Mouse (Mus musculus) stomach, embryonic 16.5 days (tissue): ENCODE measurements around the gene Daam1. TPM values are rescaled to one million over a fixed set of nuclear protein-coding genes. Genes with fewer than 3 reads are reported as not detected.
A peak's percentile ranks its signal among the peaks of the same experiment; 100 is the strongest.

Experiments used
- ATAC-seq: fragments of 200-750 bp; cut with Nextera tagmentation; 2 replicates; pipeline ENCODE4 v1.8.0; 2017; ENCODE audit warnings: moderate number of reproducible peaks, moderate TSS enrichment; ENCODE audit not compliant: insufficient read depth, low FRiP score
- H3K27ac ChIP-seq: fragments of 300-500 bp; sonication (generic); 2 replicates; pipeline ENCODE4 v1.5.1; 2014; ENCODE audit warnings: low read length
- H3K27me3 ChIP-seq: fragments of 300-500 bp; sonication (generic); 2 replicates; pipeline ENCODE4 v1.6.1; 2014; ENCODE audit warnings: low read length, control low read depth, mixed read lengths; ENCODE audit not compliant: control insufficient read depth, insufficient read depth
- H3K36me3 ChIP-seq: fragments of 300-500 bp; sonication (generic); 2 replicates; pipeline ENCODE4 v1.6.1; 2014; ENCODE audit warnings: low read length; ENCODE audit not compliant: control insufficient read depth, insufficient read depth
- H3K4me1 ChIP-seq: fragments of 300-500 bp; sonication (generic); 2 replicates; pipeline ENCODE4 v1.6.1; 2014; ENCODE audit warnings: low read length, control low read depth, mixed read lengths; ENCODE audit not compliant: control insufficient read depth, insufficient read depth
- H3K4me2 ChIP-seq: fragments of 300-500 bp; sonication (generic); 2 replicates; pipeline ENCODE4 v1.6.1; 2014; ENCODE audit warnings: low read depth, low read length, mixed read lengths
- H3K4me3 ChIP-seq: fragments of 300-500 bp; sonication (generic); replicated peaks from 2 replicates; pipeline ENCODE4 v1.5.1; 2014; ENCODE audit warnings: mild to moderate bottlenecking, low read length
- H3K9ac ChIP-seq: fragments of 300-500 bp; sonication (generic); 2 replicates; pipeline ENCODE4 v1.6.1; 2014; ENCODE audit warnings: low read length
- H3K9me3 ChIP-seq: fragments of 300-500 bp; sonication (generic); replicated peaks from 2 replicates; pipeline ENCODE4 v1.6.1; 2016; ENCODE audit warnings: low read length, control low read depth; ENCODE audit not compliant: control insufficient read depth
- WGBS: fragments of 180-500 bp; shearing (Covaris S2); extraction: QIAGEN DNeasy Blood & Tissue Kit; methylation state at CpG from one replicate; pipeline ENCODE4 v1.1.7; 2014; 5-methylcytosine and 5-hydroxymethylcytosine counted together
- polyA plus RNA-seq: library from polyadenylated mRNA; unstranded; fragments of >200 nt; fragmentation: Nextera tagmentation; extraction: Ambion mirVana; gene quantifications from 2 replicates; pipeline ENCODE4 v1.2.1, GENCODE M21; 2015

Daam1 gene
- polyA plus RNA-seq, 1 experiment from 2014 or later: 13.2 TPM

DNA sequence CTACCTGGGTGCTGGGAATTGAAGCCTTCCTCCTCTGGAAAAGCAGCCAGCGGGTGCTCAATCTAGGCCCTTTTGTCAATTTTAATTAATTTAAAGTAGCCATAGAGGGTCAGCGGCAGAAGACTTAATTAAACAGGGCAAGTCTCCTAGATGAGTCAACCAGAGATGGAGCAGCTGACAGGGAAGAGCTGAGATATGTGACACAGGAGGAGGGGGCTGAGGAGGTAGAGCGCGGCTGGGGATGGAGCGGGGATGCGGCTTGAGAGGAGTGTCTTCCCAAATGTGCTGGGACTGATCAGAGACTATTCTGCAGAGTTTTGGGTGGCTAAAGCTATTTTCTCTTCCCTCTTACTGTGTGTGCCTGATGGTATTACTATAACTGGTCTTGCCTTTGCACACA is 6.0 kb upstream of the Daam1 start:
- Histone ChIP-seq H3K27me3 (no peaks in the 10 kb centered on the region), H3K9me3 (no peaks in the 10 kb centered on the region), H3K36me3 (no peaks in the 10 kb centered on the region), H3K4me1 (no peaks in the 10 kb centered on the region), H3K4me2 (no peak overlapping the region), H3K4me3 (no peak overlapping the region), H3K27ac (no peak overlapping the region), H3K9ac (no peak overlapping the region)
- ATAC-seq: no peak
- WGBS: 82% methylated on average over 6 of the region's 6 CpGs

GRCm38 (mm10) chr12:71830139-71830538 is 739 bp upstream of the Daam1 start:
- ATAC-seq: no peak
- Histone ChIP-seq H3K9ac (peak overlapping the region; percentile 76), H3K27me3 (no peaks in the 10 kb centered on the region)

DNA sequence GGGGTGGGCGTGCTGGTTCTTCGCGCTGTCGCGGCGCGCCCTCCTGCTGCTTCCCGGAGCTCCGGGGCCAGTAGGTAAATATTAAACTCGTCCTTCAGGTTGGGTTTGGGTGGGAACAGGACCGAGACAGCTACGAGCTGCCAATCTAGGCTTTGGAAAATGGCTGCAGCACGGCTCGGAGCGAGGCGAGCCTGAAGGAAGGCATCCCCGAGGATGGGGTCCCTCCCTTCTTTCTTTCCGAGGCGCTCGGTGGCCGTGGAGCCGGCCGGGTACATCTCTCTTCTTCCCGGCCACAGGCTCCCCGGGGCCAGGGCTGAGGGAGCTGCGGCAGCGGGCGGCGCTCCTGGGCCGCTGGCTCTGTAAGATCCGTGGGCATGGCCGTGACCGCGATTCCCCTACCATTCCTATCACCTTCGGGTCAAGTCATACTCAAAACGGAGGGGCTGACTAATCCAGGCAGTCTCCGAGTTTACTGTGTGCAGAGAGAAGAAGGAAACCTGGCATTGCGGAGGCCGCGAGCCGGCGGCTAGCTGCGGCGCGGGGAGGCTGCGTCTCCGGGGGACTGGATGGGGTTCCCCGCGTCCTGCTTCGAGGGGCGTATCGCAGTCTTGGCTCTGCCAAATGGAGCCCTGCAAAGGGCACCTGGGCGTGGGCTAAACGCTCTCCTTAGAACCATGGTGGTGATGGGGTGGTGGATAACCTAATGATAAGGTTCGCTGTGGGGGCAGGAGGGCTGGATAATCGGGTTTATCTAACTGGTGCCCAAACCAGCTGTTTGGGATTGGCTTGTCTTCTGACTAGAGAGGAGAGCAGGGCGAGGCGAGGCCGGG is 595 bp downstream of the Daam1 start:
- H3K4me3 ChIP-seq: peak overlapping the region; percentile 81
- H3K27me3 ChIP-seq: no peaks in the 10 kb centered on the region
- peak overlapping the region; percentile 95 for H3K27ac ChIP-seq
- H3K36me3 ChIP-seq: no peaks in the 10 kb centered on the region
- peak overlapping the region; percentile 91 for H3K9ac ChIP-seq
- H3K9me3 ChIP-seq: no peaks in the 10 kb centered on the region
- peak overlapping the region; percentile 86 for H3K4me2 ChIP-seq
- WGBS: under 1% methylated on average over 59 of the region's 59 CpGs
- no peak; the same call in 1 of the 2 replicates for ATAC-seq
- peaks cover 34% of the 10 kb centered on the region for H3K4me1 ChIP-seq

More at GRCm38 (mm10) chr12:71830139-71830538, 739 bp upstream of the Daam1 start:
- Histone ChIP-seq H3K4me2 (peak overlapping the region; percentile 55), H3K4me3 (peak overlapping the region; percentile 81), H3K36me3 (no peaks in the 10 kb centered on the region), H3K27ac (no peak overlapping the region), H3K9me3 (no peaks in the 10 kb centered on the region), H3K4me1 (peaks cover 26% of the 10 kb centered on the region)
- 12% methylated on average over 10 of the region's 10 CpGs for WGBS

- peaks cover 34% of the 10 kb centered on the region for H3K4me1 ChIP-seq
- H3K9ac ChIP-seq: peak overlapping the region; percentile 91
- WGBS: 0% methylated on average over 12 of the region's 12 CpGs
- H3K9me3 ChIP-seq: no peaks in the 10 kb centered on the region
- H3K27ac ChIP-seq: peak overlapping the region; percentile 95; the same call in 1 of the 2 replicates
- no peaks in the 10 kb centered on the region for H3K36me3 ChIP-seq
- peak overlapping the region; percentile 86 for H3K4me2 ChIP-seq
- no peak for ATAC-seq
- H3K27me3 ChIP-seq: no peaks in the 10 kb centered on the region
- peak overlapping the region; percentile 81 for H3K4me3 ChIP-seq
Observed at GRCm38 (mm10) chr12:71832225-71832624, 1.3 kb downstream of the Daam1 start.

DNA sequence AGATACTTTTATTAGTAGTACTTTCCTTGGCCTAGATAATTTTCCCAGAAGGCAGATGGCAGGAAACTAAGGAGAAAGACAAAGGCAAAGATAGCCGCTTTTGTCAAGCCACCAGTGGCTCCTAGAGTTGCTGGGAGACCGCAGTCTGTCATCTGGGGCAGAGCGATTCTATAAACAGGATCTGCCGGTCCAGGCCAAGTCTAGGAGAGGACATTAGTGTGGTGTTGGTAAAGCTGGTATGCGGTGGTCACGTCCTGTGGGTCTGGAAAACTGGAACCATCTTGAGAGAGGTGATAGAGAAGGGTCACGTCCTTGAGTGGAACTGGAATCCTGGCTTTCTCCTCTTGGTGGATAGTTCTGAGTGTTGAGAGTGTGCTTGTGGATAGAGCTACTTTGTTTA is 3.2 kb downstream of the Daam1 start:
- H3K4me3 ChIP-seq: no peak overlapping the region
- no peaks in the 10 kb centered on the region for H3K36me3 ChIP-seq
- ATAC-seq: no peak
- WGBS: 40% methylated on average over 7 of the region's 7 CpGs
- peaks cover 44% of the 10 kb centered on the region for H3K4me1 ChIP-seq
- H3K27ac ChIP-seq: no peak overlapping the region
- H3K27me3 ChIP-seq: no peaks in the 10 kb centered on the region
- no peak overlapping the region for H3K4me2 ChIP-seq
- 0 out of 2 replicates have a peak overlapping the region, but pooled peaks have one; percentile 3 for H3K9ac ChIP-seq
- H3K9me3 ChIP-seq: no peaks in the 10 kb centered on the region

DNA sequence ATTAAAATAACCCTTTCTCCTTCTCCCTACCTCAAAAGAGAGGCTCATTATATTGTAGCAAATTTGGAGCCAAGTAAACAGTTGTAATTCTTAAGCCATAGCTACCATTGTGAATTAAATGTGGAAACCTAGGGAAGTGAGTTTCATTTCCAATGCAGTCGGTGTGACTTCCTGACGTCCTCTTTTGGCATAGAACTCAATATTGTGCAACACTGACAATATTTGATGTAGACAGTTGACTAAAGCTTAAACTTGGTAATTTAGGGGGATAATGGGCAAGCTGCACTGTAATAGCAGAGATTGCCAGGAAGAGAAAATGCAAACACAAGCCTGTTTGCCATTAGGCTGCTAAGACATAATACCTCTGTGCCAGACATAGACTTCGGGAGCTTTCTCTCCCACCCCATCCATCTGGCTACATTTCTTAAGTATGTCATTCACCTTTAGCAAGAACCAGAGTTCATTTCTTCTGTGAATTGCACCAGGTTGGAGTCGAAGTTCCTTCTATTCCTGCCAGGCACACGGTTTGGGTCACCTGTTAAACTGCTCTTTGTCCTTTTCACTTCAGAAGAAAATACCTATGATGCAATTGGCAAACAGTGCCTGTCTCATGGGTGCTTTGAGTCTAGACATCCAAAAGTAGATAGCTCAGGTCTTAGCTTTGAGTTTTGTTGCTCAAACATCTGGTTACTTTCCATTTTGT is 5.2 kb downstream of the Daam1 start:
- 54% methylated on average over 5 of the region's 5 CpGs for WGBS
- no peaks in the 10 kb centered on the region for H3K9me3 ChIP-seq
- H3K27ac ChIP-seq: no peak overlapping the region
- no peak overlapping the region for H3K9ac ChIP-seq
- H3K4me2 ChIP-seq: no peak overlapping the region
- H3K36me3 ChIP-seq: no peaks in the 10 kb centered on the region
- H3K4me3 ChIP-seq: no peak overlapping the region
- no peak for ATAC-seq
- peaks cover 44% of the 10 kb centered on the region for H3K4me1 ChIP-seq
- no peaks in the 10 kb centered on the region for H3K27me3 ChIP-seq

GRCm38 (mm10) chr12:71836776-71837175 is 5.9 kb downstream of the Daam1 start:
- Histone ChIP-seq H3K4me1 (peaks cover 48% of the 10 kb centered on the region), H3K36me3 (no peaks in the 10 kb centered on the region), H3K27ac (no peak overlapping the region), H3K4me3 (no peak overlapping the region), H3K9ac (no peak overlapping the region), H3K27me3 (no peaks in the 10 kb centered on the region), H3K9me3 (no peaks in the 10 kb centered on the region), H3K4me2 (no peak overlapping the region)
- 90% methylated on average over 6 of the region's 6 CpGs for WGBS
- ATAC-seq: no peak

DNA sequence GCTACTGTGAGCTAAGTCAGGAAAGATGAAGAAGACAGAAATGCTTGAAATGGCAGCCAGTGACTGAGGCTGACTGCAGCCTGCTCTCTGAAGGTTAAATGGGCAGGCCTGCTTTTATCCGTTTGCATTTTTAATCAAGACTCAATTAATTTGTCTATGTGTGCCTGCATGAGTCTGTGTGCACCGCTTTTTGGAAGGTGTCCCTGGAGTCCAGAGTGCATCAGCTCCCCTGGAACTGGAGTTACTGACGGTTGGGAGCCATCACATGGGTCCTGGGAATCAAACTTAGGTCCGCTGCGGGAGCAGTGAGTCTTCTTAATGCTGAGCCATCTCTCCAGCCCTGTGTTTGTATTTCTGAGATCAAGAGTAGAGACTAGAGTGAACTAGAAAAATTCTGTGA is 6.7 kb downstream of the Daam1 start:
- Histone ChIP-seq H3K36me3 (no peaks in the 10 kb centered on the region), H3K4me3 (no peak overlapping the region), H3K9me3 (no peaks in the 10 kb centered on the region), H3K4me2 (no peak overlapping the region), H3K9ac (no peak overlapping the region), H3K27ac (no peak overlapping the region), H3K27me3 (no peaks in the 10 kb centered on the region), H3K4me1 (peaks cover 48% of the 10 kb centered on the region)
- no peak for ATAC-seq
- WGBS: 80% methylated on average over 5 of the region's 5 CpGs

DNA sequence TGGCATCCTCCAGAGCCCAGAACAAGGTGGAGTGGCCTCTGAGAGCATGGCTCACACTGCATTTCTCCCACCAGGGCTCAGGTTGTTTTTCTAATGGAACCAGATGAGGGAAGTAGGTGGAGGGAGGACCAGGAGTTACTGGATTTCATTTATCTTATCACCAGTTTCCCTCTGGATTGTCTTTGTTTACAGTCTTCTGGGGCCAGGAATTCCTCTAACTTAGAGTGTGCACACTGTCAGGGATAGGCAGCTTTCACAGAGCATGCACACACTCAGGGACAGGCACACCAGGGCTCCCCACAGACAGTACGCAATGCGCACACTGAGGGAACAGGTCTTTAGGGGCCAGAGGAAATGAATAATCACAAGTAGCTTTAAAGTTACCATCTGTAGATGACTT is 7.4 kb downstream of the Daam1 start:
- Histone ChIP-seq H3K9ac (no peak overlapping the region; the same call in 1 of the 2 replicates), H3K4me3 (no peak overlapping the region), H3K36me3 (no peaks in the 10 kb centered on the region), H3K9me3 (no peaks in the 10 kb centered on the region), H3K27me3 (no peaks in the 10 kb centered on the region), H3K4me1 (peaks cover 50% of the 10 kb centered on the region), H3K27ac (no peak overlapping the region), H3K4me2 (no peak overlapping the region)
- ATAC-seq: no peak
- 60% methylated on average over 2 of the region's 2 CpGs for WGBS
